Mouse (Mus musculus) left cerebral cortex, postnatal 36 days (tissue): Measurements from ENCODE around the gene Klhl22. TPM values are rescaled to one million over a fixed set of nuclear protein-coding genes. Genes with fewer than 3 reads are reported as not detected.

Experiments used
- DNase-seq, 2 experiments: peaks; one replicate each; pipeline ENCODE4 v3.0.0; 2021 to 2022; ENCODE audit warnings: low spot score in 2 of 2, mixed read lengths in 1 of 2
- intact Hi-C: fragments of 180-260 bp; cut with DNase I; formaldehyde crosslinking; loops from one replicate; pipeline ENCODE4 v1.15.1; 2025
- total RNA-seq, 2 experiments: library from RNA; stranded (reverse); gene quantifications; 2 replicates each; pipeline ENCODE4 v1.2.3; 2021

Klhl22 gene
- total RNA-seq, 2 experiments from 2014 or later = 92.5 to 110 TPM

DNA sequence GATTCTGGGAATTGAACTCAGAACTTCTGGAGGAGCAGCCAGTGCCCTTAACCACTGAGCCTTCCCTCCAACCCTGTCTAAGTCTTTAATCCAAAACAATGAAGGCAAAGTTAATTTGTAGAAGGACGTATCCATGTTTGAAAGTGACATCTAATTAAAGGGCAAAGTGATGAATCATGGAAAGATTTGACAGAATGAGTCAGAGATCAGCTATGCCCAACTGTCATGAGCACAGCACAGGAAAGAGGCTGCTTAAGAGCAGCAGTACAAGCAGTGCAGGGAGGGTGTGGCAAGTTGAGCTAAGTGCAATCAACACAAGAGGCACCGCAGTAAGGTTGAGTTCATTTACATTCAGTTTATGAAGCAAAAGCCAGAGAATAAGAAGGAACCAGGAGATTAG lies 14.4 kb upstream of the Klhl22 start:
- DNase-seq = no peak
- intact Hi-C loops = no loop called here

DNA sequence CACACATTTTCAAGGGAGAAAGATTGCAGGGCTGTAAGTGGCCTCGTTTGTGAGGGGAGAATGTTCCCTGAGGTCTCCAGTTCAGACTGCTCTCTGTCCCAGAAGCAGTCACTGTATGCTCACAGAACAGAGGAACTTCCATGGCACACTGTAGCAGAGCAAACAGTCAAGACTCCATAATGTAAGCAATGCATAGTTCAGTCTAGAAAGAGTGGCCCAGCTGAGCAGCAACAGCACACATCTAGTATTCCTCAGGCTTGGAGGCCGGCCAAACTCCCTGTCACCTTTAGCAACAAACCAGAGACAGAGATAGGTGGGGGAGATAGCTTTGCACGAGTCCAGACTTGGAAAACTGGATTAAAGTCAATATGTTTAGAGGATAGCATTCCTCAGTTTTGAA lies 6.4 kb upstream of the Klhl22 start:
- DNase-seq = no peak
- intact Hi-C loops = no loop called here

DNA sequence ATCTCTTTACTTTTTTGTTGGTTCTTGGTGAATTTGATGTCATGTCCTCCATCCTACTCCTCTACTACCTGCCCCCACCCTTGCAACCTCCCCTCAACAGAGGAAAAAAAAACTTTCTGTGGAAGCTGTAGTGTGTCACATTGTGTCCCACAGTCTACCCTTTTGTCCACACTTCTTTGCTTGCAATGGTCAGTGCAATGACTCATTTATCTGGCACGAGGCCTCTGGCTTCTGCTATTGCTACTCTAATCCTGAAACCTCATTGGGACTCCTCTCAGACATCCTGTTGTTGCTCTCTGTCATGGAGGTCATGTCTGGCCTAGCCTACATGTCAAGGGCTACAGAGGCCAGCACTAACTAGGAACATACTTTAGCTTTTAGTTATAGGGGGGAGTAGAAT lies 5.7 kb upstream of the Klhl22 start:
- no peak for DNase-seq
- intact Hi-C loops = no loop called here

DNA sequence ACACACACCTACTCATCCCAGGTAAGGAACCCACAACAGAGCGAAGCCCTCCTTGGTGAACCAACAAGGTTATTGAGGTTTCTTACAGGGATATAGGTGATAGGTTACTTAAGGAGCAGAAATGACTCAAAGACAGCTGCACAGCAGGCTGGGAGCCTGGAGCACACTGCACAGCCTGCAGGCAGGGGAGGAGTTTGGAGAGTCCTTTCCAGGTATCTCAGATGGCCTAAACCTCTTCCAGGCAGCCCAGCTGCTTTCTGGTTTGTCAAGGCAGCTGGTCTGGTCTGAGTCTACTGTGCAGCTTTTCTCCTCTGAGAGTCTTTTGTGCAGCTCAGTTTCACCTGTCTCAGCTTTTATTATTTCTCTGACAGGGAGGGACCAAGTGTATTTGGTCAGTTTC lies 1.7 kb upstream of the Klhl22 start:
- DNase-seq = no peak
- intact Hi-C loops = no loop called here

DNA sequence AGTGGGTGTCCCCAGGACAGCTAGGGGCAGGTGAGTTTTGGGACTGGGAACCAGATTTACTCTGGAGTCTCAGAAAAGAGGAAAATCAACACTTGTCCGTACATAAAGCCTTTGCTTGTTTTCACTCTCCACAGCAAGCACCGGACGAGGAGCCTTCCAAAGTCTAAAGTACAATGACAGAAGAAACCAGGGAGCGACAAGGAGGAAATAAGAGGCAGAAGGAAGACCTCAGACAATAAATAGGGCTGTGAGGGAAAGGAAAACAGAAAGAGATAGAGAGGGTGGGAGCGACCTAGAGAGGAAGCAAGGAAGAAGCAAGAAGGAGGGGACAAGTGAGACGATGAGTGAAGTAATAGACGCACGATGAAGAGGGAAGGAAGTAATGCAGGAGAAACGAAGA lies 516 bp upstream of the Klhl22 start:
- DNase-seq = no peak
- intact Hi-C loops = no loop called here

DNA sequence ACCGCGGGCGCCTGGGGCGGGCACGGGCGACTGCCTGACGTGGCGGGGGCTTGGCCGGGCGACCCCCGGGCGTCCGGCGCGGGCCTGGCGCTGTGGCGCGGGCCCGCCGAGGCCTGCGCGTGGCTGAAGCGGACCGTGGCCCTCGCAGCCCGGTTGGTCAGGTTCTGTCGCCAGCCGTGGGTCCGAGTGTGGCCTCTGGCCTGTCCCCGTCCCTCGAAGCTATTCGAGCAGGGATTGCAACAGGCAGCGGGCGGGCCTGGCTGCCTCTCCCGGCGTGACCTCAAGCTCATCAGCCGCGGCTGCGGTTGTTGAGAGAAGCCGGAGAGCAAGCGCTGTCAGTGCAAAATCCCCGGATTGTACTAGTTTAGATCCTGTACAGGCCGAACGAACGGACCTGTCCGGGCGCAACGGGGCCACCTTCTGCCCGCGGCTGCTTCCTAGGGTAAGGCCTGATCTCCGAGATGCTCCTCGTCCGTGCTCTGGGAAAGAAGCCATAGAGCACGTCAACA lies 449 bp downstream of the Klhl22 start:
- intact Hi-C loops = no loop called here
- peak; percentile 52 to 57 for DNase-seq

DNA sequence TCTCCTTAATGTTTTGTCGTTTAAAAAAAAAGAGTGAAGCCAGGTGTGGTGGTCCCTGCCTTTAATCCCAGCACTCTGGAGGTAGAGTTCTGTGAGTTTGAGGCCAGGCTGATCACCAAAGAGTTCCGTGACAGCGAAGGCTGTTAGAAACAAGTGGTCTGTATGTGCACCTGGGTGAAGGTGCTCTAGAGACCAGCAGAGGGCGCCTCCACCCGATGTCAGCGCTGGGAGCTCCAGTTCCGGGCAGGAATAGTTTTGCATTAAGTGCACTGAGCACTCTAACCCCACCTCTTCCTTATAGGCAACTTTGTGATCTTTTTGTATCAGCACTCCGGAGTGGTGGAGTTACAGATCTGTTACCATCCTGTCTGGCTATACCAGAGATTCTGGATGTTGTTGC lies 1.2 kb downstream of the Klhl22 start:
- intact Hi-C loops = no loop called here
- DNase-seq = no peak

DNA sequence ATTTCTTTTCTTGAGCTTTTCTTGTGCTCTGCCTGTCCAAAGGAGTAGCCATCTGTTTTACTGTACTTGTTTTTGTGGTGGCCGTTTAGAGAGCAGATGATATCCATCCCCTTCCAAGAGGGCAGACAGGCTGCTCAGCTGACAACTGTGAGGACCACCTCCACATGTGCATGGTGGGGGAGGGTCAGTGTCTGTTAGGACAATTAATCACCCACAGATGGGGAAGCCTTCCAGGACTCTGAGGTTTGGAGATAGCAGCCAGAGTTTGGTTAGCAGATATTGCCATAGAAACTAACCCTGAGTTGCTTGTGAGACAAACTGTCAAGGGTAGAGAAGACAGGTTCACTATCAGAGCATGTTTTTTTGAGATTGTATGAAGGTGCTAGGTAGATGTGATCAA lies 1.7 kb downstream of the Klhl22 start:
- no peak for DNase-seq
- intact Hi-C loops = no loop called here

DNA sequence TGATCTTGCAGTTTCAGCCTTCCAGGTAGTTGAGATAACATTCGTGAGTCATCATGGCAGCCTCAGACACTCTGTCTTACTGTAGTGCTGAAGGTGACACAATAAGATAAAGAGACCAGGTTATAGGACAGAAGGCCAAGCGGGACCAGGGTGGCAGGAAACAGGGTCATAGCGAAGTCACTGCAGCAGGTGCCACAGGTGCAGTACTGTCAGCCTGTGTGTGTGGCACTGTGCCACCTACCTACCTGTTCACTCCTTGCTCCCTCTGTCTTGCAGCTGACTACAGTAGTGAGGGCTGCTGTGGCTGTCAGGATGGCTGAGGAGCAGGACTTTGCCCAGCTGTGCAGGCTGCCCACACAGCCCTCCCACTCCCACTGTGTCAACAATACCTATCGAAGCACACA lies 4.7 kb downstream of the Klhl22 start:
- intact Hi-C loops = no loop called here
- no peak for DNase-seq

DNA sequence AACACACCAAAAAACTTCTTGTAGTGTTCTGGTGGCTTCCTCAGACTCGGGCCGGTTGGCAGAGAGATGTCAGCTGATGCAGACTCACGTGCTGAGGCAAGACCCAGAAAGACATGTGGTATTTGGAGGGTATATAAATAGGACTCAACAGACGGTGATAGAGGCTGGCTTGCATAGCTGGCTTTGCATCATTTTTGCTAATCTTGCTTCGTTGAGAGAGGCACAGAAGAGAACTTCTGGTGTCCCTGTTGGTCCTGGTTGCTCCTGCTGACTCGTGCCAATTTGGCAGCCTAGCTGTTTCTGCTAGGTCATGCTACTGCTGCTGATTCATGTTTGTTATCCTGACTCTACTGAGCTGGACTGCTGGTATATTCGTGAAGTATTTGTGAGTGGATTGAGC lies 9.4 kb downstream of the Klhl22 start:
- intact Hi-C loops = no loop called here
- DNase-seq = peak in 1 of 2 experiments; percentile 23

DNA sequence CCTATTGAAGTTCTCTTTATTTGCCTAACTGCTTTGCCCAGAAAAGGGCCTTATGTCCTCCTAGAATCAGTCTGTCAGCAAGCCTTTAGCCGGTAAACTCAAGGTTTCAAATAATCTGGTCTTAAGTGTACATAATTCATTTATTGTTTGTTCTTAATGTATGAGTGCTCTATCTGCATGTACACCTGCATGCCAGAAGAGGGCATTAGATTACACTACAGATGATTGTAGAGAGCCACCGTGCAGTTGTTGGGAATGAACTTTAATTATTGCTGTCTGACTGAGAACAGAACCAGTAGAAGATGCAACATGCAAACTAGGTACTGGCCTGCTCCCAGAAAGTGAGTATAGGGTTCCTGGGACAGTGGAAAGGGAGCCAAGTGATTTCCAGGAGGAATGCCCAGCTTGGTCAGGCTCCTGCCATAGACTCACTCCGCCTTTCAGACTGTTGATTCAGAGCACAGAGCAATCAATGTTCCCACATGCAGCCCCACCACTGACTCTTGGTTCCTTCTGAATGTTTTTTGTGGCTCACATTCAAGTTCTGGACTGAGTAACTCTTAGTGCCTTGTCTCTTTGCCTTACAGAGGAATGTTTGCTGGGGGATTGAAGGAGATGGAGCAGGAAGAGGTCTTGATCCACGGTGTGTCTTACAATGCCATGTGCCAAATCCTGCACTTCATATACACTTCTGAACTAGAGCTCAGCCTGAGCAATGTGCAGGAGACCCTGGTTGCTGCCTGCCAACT lies 11.9 kb downstream of the Klhl22 start:
- no peak for DNase-seq
- intact Hi-C loops = loop anchor here (5.0 kb wide), 1 partner anchor 41 kb away; no protein-coding TSS in a partner anchor

DNA sequence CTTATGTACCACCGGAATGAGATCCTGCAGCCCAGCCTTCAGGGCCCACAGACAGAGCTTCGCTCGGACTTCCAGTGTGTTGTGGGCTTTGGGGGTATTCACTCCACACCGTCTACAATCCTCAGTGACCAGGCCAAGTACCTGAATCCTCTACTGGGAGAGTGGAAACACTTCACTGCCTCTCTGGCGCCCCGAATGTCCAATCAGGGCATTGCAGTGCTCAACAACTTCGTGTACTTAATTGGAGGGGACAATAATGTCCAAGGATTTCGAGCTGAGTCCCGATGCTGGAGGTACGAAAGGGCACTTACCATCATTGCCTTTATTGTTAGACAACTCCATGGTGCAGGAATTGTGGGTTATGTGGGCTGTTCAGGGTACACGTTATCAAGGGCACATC lies 17.4 kb downstream of the Klhl22 start:
- intact Hi-C loops = no loop called here
- DNase-seq = no peak

DNA sequence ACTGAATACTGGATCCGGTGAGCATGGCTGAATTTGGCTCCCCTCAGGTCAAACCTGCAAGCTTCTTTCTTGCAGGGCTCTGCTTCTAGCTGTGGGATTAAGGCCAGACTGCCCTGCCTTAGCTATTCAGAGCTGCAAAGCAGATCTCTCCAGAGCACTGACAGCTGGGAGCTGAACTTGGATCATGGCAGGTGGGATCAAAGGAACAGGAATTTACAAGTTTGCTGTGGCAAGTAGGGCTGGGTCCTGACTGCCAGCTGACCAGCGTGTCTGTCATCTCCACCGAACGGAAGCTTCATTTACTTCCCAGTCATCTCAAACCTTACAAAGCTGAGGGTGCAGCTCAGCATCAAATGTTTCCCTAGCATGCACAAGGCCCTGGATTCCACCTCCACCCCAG lies 18.8 kb downstream of the Klhl22 start:
- intact Hi-C loops = no loop called here
- DNase-seq = no peak

DNA sequence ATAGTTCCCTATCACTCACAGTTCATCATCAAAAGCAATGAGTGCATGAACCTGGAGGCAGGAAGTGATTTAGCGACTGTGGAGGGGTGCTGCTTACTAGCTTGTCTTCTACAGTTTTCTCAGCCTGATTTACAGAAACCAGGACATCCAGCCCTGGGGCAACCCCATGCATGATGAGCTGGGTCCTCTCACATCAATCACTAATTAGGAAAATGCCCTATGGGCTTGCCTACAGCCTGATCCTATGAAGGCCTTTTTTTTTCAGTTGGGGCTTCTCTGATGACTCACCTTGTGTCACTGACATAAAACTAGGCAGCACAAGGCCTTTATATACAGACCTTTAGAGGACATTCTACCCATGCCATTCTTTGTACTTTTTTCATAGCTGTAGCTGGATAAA lies 20.3 kb downstream of the Klhl22 start:
- intact Hi-C loops = no loop called here
- DNase-seq = no peak

DNA sequence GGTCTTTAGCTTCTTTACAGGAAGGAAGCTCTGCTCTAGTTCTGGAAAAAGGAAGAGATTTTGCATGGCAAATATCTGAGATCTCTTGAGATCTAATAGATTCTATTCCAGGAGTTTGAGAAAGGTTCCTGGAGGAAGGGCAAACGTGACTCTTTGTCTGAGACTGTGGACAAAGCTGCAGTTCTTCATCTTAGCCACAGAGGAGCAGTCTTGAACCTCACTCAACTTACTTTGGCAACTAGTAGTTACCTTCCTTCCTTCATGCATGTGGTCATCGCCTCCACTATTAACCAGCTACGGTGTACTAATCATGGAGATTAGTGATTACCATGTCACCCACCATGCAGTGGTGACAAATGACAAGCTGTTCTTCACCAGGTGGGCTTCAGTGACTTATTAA lies 25.9 kb downstream of the Klhl22 start:
- intact Hi-C loops = no loop called here
- DNase-seq = no peak

DNA sequence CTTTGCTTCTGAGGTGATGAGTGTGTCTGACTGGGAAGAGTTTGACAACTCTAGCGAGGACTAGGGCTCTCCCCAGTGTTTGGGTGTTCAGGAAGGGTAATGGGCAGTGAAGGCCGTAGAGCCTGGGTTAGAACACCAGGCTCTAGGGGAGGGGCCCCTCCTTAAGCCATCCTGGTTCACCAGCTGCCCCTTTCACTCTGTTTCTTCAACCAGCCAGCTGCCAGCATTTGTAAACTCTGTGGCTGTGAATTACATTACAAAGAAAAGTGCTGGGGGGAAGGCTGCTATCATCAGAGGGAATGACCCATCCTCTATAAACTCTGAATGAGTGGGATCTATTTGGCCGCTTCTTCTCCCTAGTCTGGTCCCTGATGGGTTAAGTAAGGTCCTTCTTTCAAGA lies 33.3 kb downstream of the Klhl22 start:
- no peak for DNase-seq
- intact Hi-C loops = no loop called here

DNA sequence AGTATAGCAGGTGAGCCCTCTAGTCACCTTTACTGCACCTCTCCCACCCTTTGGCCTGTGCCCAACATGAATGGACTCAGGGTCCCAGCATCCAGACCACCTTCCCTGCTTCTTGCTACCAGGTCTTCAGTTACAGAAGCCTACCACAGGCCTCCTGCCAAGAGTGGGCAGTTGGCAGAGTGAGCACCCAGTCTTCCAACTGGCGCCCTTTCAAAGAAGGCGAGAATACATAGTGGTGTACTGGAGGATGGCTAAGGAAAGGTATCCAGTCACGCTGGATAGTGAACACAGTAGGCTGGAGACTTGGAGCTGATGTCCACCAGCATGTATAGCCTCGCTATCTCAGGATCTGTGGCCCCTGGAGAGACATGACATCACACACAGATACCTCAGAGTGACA lies 34.6 kb downstream of the Klhl22 start:
- intact Hi-C loops = no loop called here

DNA sequence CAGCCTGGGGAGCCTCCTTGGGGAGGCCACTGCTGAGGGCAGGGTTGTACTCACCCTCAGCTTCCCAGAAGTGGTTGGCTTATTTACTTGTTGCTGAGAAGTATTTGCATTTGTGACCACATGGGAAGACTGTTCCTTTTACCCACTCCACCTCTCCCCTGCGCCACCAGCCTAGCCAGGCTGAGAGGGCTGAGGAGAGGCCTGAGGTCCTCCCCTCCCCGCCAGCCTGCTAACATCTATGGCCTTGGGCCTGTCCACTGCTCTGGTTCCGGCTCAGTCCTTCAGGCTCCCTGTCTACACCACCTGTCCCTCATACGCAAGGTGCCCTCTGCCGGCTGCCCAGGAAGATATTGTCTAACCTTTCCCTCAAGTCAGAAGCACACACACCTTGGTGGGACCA lies 36.2 kb downstream of the Klhl22 start:
- DNase-seq = no peak
- intact Hi-C loops = no loop called here

More for the DNA sequence above, 34.6 kb downstream of the Klhl22 start:
- peak in 1 of 2 experiments; percentile 39 for DNase-seq

DNA sequence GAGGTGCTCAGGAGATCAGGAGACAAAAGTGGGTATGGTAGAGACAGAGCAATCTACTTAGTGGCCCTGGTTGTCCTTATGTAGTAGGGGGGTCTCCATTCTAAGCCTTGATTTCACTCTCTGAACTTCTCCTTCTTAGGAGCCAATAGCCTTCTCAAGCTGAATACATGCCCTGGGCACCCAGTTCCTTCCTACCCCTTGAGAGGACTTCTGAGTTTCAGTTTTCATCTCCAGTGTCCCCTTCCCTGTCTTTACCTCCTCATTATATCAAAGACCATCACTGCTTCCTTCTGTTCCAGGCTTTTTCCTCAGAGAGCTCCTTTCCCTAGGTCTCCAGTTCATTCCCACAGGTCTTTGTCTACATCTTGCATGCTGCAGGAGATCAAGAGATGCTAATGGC lies 37.1 kb downstream of the Klhl22 start:
- DNase-seq = no peak
- intact Hi-C loops = no loop called here

DNA sequence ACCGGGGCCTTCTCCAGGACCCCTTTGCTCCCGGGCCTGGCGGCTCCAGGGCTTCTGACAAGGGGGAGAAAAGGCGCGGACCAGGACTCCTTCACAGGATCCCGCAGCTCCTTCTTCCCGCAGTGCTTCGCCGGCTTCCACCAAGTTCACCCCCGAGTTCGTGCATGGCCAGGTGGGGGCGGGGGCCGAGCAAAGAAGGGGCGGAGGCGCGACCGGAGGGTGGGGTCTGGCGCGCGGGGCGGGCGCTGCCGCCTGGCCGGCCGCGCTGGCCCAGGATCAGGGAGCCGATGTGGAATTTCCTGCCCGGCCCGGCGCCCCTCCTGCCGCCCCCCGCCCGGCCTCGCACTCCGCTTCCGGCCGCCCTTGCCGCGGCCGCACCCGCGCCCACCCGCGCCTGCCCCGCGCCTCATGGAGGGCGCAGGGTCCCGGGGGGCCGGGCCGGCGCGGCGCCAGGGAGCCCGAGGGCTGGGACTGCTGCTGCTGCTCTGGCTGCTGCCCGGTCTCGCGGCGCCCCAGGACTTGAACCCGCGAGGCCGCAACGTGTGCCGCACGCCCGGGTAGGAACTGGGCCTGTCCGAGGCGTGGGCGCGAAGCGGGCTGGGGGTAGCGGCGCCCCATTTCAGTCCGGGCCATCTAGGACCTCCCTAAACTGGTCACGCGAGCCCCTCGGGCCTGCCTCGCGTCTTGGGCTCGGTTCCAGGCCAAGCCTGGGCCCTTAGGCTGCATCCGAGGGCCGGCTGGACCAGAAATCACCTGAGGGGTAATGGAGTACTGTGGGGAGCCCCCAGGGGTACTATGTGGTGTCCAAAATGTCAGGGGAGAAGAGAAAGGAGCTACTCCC lies 37.8 kb downstream of the Klhl22 start, which contains the start of gene Scarf2:
Scarf2 (plus strand) TSS at position 312 of the 841 bp plus-strand sequence.
- DNase-seq = no peak
- intact Hi-C loops = no loop called here

DNA sequence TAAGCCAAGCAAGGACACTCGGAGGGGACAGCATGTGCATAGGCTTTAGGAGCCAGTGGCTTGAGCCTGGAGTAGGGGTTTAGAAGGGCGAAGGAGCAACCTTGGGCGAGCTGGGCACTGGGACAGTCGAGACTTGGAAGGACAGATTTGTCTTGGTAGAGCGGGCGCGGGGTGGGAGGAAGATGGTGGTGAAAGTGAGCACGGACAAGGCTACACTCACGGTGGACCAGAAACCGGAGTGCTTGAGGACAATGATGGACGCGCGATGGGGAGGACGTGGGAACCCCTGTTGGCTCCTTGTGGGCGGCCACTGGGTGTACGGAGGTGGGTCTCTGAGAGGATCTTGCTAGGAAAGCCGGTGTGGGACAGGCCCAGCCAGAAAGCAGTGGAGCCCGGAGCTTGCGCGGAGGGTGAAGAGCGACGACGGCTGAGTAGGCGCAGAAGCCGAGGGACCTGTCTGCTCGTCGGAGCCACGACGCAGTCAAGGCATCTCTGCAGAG lies 38.4 kb downstream of the Klhl22 start:
- DNase-seq = no peak
- intact Hi-C loops = no loop called here
